Mouse (Mus musculus) liver, embryonic 11.5 days (tissue): ENCODE data around the gene Sars. TPM values are rescaled to one million over a fixed set of nuclear protein-coding genes. Genes with fewer than 3 reads are reported as not detected.

ENCODE experiments used
- ATAC-seq: fragments of 200-750 bp; cut with Nextera tagmentation; replicated peaks from 2 replicates; pipeline ENCODE4 v1.8.0; 2017; ENCODE audit warnings: moderate number of reproducible peaks, mild to moderate bottlenecking, moderate TSS enrichment, moderate library complexity; ENCODE audit not compliant: low FRiP score
- DNase-seq: peaks from one replicate; pipeline ENCODE4 v3.0.0-alpha.2; 2017; ENCODE audit warnings: low spot score
- H3K27ac ChIP-seq: fragments of 300-500 bp; sonication (generic); 2 replicates; pipeline ENCODE4 v1.5.1; 2014; ENCODE audit warnings: mild to moderate bottlenecking, low read depth, low read length, control low read depth
- H3K27me3 ChIP-seq: fragments of 300-500 bp; sonication (generic); replicated peaks from 2 replicates; pipeline ENCODE4 v1.6.1; 2014; ENCODE audit warnings: low read length, mixed read lengths; ENCODE audit not compliant: control insufficient read depth, insufficient read depth
- H3K36me3 ChIP-seq: fragments of 300-500 bp; sonication (generic); 2 replicates; pipeline ENCODE4 v1.6.1; 2014; ENCODE audit warnings: mild to moderate bottlenecking, low read length, moderate library complexity, mixed read lengths; ENCODE audit not compliant: control insufficient read depth, insufficient read depth
- H3K4me1 ChIP-seq: fragments of 300-500 bp; sonication (generic); replicated peaks from 2 replicates; pipeline ENCODE4 v1.6.1; 2014; ENCODE audit warnings: low read length, mixed read lengths; ENCODE audit not compliant: control insufficient read depth, insufficient read depth
- H3K4me2 ChIP-seq: fragments of 300-500 bp; sonication (generic); 2 replicates; pipeline ENCODE4 v1.6.1; 2014; ENCODE audit warnings: mild to moderate bottlenecking, control low read depth, moderate library complexity
- H3K4me3 ChIP-seq: fragments of 300-500 bp; sonication (generic); 2 replicates; pipeline ENCODE4 v1.5.1; 2014; ENCODE audit warnings: low read depth, low read length, control low read depth
- H3K9ac ChIP-seq: fragments of 300-500 bp; sonication (generic); 2 replicates; pipeline ENCODE4 v1.6.1; 2014; ENCODE audit warnings: low read depth, low read length, control low read depth
- H3K9me3 ChIP-seq: fragments of 300-500 bp; sonication (generic); 2 replicates; pipeline ENCODE4 v1.6.1; 2016; ENCODE audit warnings: low read length, inconsistent platforms, mixed read lengths; ENCODE audit not compliant: control insufficient read depth
- WGBS: fragments of 180-500 bp; shearing (Covaris S2); extraction: QIAGEN DNeasy Blood & Tissue Kit; methylation state at CpG from one replicate; pipeline ENCODE4 v1.1.7; 2014; 5-methylcytosine and 5-hydroxymethylcytosine counted together
- polyA plus RNA-seq: library from polyadenylated mRNA; unstranded; fragments of >200 nt; fragmentation: Nextera tagmentation; extraction: Ambion mirVana; gene quantifications from 2 replicates; pipeline ENCODE4 v1.2.1, GENCODE M21; 2014

Gene Sars
- polyA plus RNA-seq: 194 and 199 TPM in 2 replicates

DNA sequence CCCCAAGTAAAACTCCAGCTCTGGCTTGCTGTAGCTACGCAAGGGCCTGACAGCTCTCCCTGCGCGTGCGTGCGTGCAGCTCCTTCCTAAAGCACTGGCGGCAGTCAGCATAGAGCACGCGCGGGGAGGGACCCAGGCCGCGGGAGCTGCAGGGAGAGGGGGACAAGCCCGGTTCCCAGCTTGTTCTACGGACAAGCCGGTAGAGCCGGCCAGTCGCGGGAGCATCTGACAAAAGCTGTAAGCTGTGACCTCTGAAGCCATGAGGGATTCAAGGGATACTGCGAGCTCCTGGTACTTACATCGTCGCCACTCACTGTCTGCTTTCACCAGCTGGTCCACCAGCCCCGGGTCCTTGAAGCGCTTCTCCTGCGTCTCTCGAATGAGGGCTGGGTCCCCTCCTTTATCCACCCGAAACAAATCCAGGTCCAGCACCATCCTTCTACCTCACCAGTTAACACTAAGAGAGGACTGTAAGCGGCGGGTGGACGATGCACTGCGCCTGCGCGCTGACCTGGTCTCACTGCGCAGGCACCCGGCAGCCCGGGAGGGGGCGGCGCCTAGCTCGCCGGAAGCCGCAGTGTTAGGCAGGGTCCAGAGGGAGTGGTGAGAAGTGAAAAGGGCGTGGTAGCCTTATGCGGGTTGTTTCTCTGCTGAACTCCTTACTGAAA lies at the start of gene Sars:
Gene Sars (minus strand): TSS at position 512 of the 668 bp plus-strand sequence.
- H3K9me3 ChIP-seq: no peaks in the 10 kb centered on the region
- H3K36me3 ChIP-seq: 0 out of 2 replicates have a peak, but pooled peaks cover 3% of the 10 kb centered on the region
- WGBS: under 1% methylated on average over 41 of the region's 41 CpGs
- peak within 1 kb of the TSS; percentile 78 for H3K27ac ChIP-seq
- H3K27me3 ChIP-seq: no peaks in the 10 kb centered on the region; the same call in 1 of the 2 replicates
- H3K4me3 ChIP-seq: peak within 1 kb of the TSS; percentile 87
- DNase-seq (peak; percentile 87), ATAC-seq (peak; percentile 95)
- H3K9ac ChIP-seq: peak within 1 kb of the TSS; percentile 90
- peak within 1 kb of the TSS; percentile 86 for H3K4me2 ChIP-seq
- H3K4me1 ChIP-seq: peaks cover 16% of the 10 kb centered on the region

DNA sequence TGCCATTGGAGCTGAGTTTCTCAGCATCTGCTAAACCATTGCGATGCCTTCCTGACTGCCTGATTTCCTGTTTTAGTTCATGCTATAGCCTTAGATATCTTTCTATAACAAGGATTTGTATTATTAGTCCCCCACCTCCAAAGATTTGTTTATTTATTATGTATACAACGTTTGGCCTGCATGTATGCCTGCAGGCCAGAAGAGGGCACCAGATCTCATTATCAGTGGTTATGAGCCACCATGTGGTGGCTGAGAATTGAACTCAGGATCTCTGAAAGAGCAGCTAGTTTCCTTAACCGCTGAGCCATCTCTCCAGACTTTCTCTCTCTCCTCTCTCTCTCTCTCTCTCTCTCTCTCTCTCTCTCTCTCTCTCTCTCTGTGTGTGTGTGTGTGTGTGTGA lies 45.0 kb upstream of the Sars start:
- H3K9ac ChIP-seq: no peak overlapping the region
- no peaks in the 10 kb centered on the region for H3K9me3 ChIP-seq
- no peak overlapping the region for H3K4me3 ChIP-seq
- ATAC-seq (no peak), DNase-seq (no peak)
- 39% methylated on average over 3 of the region's 3 CpGs for WGBS
- no peaks in the 10 kb centered on the region for H3K4me1 ChIP-seq
- no peaks in the 10 kb centered on the region for H3K36me3 ChIP-seq
- no peak overlapping the region for H3K27ac ChIP-seq
- no peak overlapping the region for H3K4me2 ChIP-seq
- no peaks in the 10 kb centered on the region; the same call in 1 of the 2 replicates for H3K27me3 ChIP-seq

DNA sequence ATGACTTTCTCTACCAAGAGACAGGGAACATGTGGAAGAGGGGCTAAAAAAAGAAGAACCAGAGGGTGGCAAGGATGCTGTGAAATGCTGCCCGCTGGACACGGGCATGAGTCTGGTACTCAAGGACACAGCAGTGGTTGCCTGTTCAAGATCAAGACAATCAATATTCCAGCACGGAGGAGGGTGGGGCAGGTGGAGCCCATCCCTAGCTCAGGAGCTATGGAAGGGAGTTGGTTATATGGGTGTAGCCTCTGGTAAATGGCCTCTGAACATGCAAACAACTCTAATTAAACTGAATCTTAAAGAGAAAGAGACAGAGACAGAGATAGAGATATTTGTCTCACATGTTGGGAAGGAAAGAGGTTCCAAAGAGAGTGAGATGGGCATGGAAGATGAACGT lies 39.7 kb upstream of the Sars start:
- WGBS: 78% methylated on average over 4 of the region's 4 CpGs
- Histone ChIP-seq H3K36me3 (no peaks in the 10 kb centered on the region), H3K4me1 (no peaks in the 10 kb centered on the region), H3K27ac (no peak overlapping the region), H3K4me2 (no peak overlapping the region), H3K9ac (no peak overlapping the region), H3K27me3 (no peaks in the 10 kb centered on the region), H3K9me3 (no peaks in the 10 kb centered on the region), H3K4me3 (no peak overlapping the region)
- ATAC-seq (no peak), DNase-seq (no peak)

DNA sequence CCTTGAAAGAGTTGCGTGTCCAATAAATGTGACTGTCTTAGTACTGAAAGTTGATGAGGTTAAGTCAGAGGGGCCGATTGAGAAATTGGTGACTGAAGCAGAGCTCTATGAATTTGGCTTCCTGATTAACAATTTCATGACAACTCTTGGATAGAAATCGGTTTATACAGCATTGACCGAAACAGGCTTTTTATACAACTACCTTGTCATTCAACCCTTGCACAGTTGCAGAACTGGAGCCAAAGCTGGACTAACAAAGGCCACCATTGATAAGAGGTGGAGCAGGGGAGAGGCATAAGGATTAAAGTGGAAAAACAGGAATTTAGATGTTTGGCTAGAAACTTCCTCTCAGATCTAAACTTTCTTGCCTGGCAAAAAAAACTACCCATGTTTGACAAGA lies 33.8 kb upstream of the Sars start:
- 86% methylated on average over 4 of the region's 4 CpGs for WGBS
- Histone ChIP-seq H3K4me2 (no peak overlapping the region), H3K9me3 (no peaks in the 10 kb centered on the region), H3K4me1 (no peaks in the 10 kb centered on the region), H3K27ac (no peak overlapping the region), H3K9ac (no peak overlapping the region), H3K27me3 (no peaks in the 10 kb centered on the region), H3K36me3 (no peaks in the 10 kb centered on the region), H3K4me3 (no peak overlapping the region)
- DNase-seq (no peak), ATAC-seq (no peak)

DNA sequence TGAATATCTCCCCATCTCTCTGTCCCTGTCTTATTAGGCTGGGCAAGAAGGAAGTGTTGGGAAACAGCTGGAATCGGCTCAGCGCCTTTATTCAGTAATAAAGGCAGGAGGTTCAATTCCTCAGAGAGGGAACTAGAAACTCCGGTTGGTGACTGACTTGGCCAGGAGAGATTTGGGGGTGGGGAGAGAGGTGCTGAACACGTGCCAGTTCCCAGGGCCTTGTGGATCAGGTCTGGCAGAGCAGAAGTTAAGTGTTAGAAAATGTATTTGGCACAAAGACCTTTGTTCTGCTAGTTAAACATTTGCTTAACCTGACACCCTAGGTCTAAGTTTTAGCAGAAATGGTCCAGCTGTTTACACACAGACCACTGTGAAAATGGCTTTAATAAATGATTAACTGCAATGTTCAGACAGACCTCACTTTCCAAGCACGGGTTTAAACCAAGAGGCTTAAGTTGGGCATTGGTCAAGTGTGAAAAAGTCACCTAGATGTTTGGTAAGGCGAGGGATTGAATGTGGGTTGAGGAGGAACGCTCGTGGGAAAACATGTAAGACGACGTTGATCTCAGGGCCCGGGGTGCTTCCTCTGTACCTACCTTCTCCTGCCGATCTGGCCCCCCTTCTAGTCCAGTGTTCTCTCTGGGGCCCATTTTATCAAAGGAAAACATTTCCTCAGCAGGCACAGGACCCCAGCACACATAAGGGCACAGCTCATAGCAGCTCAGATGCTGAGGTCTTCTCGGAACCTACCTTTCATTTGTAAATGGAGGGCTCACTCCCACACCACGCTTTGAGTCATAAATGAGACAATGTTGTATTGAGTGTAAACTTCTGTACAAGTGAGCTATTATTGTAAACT lies 32.0 kb upstream of the Sars start:
- H3K36me3 ChIP-seq: no peaks in the 10 kb centered on the region
- no peak overlapping the region for H3K9ac ChIP-seq
- DNase-seq (no peak), ATAC-seq (no peak)
- 62% methylated on average over 14 of the region's 14 CpGs for WGBS
- no peaks in the 10 kb centered on the region for H3K4me1 ChIP-seq
- no peak overlapping the region for H3K4me3 ChIP-seq
- H3K9me3 ChIP-seq: no peaks in the 10 kb centered on the region
- H3K4me2 ChIP-seq: no peak overlapping the region
- no peak overlapping the region for H3K27ac ChIP-seq
- H3K27me3 ChIP-seq: no peaks in the 10 kb centered on the region

DNA sequence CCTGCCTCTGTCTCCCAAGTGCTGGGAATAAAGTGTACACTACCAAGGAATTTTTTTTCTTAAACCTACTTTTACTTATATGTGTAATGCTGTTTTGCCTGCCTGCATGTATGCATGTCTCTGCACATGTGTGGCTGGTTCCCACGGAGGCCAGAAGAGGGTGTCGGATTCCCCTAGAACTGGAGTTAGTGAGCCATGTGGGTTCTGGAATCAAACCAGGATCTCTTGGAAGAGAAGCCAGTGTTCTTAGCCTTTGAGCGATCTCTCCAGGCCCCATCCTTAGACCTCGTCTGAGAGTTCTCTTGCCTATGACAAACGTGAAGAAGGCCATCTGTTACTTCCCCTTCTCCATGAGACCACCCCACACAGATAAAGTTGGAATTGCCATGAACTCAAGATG lies 30.5 kb upstream of the Sars start:
- H3K4me1 ChIP-seq: no peaks in the 10 kb centered on the region
- H3K27me3 ChIP-seq: no peaks in the 10 kb centered on the region
- ATAC-seq: no peak
- WGBS: 65% methylated on average over 5 of the region's 5 CpGs
- no peak overlapping the region for H3K4me2 ChIP-seq
- H3K4me3 ChIP-seq: no peak overlapping the region
- no peaks in the 10 kb centered on the region for H3K36me3 ChIP-seq
- H3K9ac ChIP-seq: no peak overlapping the region
- H3K9me3 ChIP-seq: no peaks in the 10 kb centered on the region
- DNase-seq: no peak
- H3K27ac ChIP-seq: no peak overlapping the region

DNA sequence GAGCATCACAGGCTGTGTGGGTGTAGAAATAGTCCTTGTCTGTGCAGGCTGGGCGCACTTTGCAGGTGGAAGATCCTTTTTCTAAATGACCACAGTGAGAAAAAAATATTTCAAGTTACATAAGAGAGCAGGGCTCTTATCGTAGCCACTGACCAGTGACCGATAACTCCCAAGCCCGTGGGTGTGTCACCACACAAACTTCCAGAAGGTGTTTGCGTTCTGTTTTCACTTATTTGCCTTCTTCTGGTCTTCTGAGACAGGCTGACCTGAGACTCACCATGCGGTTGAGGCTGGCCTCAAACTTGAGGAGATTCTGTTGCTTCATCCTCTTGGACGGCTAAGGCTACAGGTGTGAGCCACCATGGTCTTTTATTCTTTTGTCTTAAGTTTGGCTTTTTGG lies 30.0 kb upstream of the Sars start:
- 84% methylated on average over 7 of the region's 7 CpGs for WGBS
- ATAC-seq: no peak

DNA sequence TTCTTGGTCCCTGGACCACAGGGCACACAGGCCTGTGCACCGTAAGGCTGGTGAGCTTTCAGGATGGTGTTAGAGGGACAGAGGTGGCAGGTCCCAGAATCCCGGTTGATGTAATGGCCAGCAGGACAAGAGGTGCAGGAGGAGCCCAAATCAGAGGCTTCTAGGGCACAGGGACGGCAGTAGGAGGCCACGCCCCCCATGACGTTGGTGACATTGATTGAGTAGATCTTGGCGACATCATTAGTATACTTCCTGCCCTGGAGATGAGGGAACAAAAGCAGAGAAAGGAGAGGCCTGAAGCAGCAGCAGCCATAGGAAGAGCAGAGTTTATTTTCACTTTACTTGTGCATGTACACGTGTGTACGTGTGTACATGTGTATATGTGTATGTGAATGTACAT lies 22.8 kb upstream of the Sars start:
- no peaks in the 10 kb centered on the region for H3K36me3 ChIP-seq
- no peak overlapping the region for H3K9ac ChIP-seq
- H3K27ac ChIP-seq: no peak overlapping the region
- no peaks in the 10 kb centered on the region for H3K27me3 ChIP-seq
- H3K4me1 ChIP-seq: no peaks in the 10 kb centered on the region
- H3K4me2 ChIP-seq: no peak overlapping the region
- no peaks in the 10 kb centered on the region for H3K9me3 ChIP-seq
- 53% methylated on average over 8 of the region's 8 CpGs for WGBS
- ATAC-seq (no peak), DNase-seq (no peak)
- no peak overlapping the region for H3K4me3 ChIP-seq

More for the DNA sequence above, 30.0 kb upstream of the Sars start:
- no peaks in the 10 kb centered on the region for H3K9me3 ChIP-seq
- H3K36me3 ChIP-seq: no peaks in the 10 kb centered on the region
- no peaks in the 10 kb centered on the region for H3K27me3 ChIP-seq
- no peak overlapping the region for H3K27ac ChIP-seq
- H3K4me2 ChIP-seq: no peak overlapping the region
- H3K4me1 ChIP-seq: no peaks in the 10 kb centered on the region
- no peak overlapping the region for H3K4me3 ChIP-seq
- DNase-seq: no peak
- no peak overlapping the region for H3K9ac ChIP-seq
